Mouse (Mus musculus): ENCODE data around the gene Filip1l. TPM values are rescaled to one million over a fixed set of nuclear protein-coding genes. Genes with fewer than 3 reads are reported as not detected.
"Not testable (repeated sequence)": the region's sequence is repeated elsewhere in the genome, so short reads cannot be mapped to it uniquely, and the experiment has no call there.

Filip1l gene
- total RNA-seq, 2 experiments from 2014 or later = 3.1 to 3.9 TPM

- no peak for DNase-seq (ENCODE audit: extremely low spot score in 1 of 2, low spot score in 1 of 2)
These were observed 3.2 kb upstream of the Filip1l start for GRCm38 (mm10) chr16:57349689-57350088.

DNA sequence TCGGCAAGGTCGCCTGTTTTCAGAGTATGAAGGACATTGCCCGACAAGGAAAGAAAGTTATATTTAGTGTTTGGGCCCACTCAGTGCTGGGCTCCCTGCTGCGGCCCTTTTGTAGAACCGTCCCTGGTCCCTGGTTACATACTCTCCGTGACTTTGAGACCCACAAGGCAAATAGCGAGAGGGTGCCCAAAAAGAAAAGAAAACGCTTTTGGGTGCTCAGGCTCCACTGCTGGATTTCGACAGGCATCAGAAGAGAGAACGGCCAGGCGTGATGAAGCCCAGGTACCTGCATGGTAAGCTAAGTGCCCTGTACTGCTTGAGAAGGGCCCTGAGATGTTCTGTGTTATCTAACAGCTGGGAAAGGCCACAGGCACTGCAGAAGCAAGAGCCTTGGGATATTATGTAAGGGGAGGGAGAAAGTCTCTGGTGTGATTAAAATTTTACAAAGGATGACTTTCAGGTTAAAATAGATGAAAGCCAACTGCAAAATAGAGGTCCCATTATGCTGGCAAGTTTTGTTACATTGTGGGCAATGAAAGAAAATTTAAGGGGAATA lies 351 bp downstream of the Filip1l start:
- DNase-seq (ENCODE audit: extremely low spot score in 1 of 2, low spot score in 1 of 2) = no peak

GRCm38 (mm10) chr16:57353932-57354331 lies 1.0 kb downstream of the Filip1l start:
- DNase-seq (ENCODE audit: extremely low spot score in 1 of 2, low spot score in 1 of 2) = no peak

DNA sequence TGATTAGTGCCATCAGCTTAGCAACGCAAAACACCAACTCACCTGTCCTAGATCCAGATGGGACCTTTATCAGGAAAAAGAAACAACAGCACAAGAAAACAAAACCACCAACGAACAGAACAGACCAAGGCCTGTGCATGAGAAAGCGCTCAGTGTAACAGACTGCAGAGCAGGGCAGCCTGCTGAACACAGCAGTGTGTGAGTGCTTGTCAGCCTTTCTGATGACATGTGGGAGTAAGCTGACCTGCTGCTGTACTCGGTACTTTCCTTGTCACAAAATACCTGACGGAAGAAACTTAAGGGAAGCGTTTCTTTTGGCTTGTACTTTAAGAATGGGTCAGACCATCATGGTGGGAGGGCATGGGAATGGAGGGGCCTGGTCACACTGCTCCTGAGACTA lies 3.6 kb downstream of the Filip1l start:
- DNase-seq (ENCODE audit: extremely low spot score in 1 of 2, low spot score in 1 of 2) = no peak

GRCm38 (mm10) chr16:57357011-57357410 lies 4.1 kb downstream of the Filip1l start:
- DNase-seq (ENCODE audit: extremely low spot score in 1 of 2, low spot score in 1 of 2) = no peak

DNA sequence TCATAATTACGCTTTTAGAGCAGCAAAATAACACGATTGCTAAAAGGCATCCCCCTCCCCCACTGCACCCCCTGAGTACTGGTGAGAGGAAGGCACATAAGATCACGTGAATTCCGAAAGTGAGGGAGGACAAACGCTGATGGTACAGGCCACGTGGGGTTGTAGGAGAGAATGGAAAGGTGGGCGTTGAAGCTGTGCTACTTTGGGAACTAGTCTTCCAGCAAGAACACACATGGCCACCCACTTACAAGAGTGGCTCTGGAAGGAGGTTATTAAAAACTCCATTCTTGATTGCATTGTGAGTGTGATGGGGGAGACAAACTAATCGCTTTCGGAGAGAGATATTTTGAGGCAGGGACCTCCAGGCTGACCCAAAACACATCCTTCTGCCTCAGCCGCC lies 6.4 kb downstream of the Filip1l start:
- DNase-seq (ENCODE audit: extremely low spot score in 1 of 2, low spot score in 1 of 2) = no peak

DNA sequence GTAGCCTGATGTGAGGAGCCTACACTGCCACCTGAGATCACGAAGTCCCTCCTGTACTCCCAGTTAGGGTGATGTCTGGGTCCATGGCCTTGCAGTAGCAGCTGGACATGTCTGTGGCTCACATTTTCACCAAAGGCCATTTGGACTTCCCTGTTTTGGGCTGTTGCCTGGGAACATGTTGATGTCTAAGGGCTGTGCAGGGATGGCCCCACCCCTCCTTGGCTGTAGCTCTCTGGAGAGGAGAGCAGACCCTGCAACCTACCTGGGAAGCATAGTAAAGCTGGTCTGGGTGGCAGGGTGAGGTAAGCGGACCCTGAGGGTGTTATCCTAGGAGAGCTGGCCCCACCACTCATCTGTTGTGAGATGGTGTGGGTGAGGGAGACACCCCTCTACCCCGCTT lies 7.9 kb downstream of the Filip1l start:
- DNase-seq (ENCODE audit: extremely low spot score in 1 of 2, low spot score in 1 of 2) = no peak

DNA sequence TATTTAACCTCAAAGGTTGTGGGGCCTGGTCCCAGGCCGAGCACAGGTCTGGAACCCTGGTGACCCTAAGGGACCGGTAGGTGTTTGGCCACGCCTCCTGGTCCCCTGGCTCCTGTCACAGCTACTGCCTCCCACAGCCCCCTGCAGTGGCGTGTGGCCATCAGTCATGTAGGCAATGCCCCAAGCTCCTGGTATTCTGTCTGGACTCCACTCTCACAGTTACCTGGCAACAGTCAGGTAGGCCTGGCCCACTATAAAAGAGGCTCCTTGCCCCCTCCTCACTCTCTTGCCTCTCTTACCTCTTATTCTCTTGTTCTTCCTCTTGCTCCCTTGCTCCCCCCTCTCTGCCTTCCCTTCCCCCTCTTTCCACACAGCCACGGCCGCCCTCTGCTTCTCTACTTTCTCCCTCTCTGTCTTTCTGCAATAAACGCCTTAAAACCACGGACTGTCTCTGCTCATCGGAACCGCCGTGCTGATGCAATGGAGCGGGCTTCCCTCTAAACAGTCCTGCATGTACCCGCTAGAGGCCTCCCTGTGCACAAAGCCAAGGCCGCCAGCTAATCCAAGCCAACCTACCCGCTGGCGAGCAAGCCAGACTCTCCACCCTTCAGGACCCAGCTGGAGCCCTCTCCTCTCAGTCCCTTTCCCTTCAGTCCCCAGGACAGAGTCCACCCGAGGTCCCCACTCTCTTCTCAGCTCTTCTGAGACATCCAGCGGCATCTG lies 9.9 kb downstream of the Filip1l start:
- DNase-seq (ENCODE audit: extremely low spot score in 1 of 2, low spot score in 1 of 2) = peak; percentile 26 to 38

- no peak for DNase-seq (ENCODE audit: extremely low spot score in 1 of 2, low spot score in 1 of 2)
These were observed 11.6 kb downstream of the Filip1l start for GRCm38 (mm10) chr16:57364498-57364897.

DNA sequence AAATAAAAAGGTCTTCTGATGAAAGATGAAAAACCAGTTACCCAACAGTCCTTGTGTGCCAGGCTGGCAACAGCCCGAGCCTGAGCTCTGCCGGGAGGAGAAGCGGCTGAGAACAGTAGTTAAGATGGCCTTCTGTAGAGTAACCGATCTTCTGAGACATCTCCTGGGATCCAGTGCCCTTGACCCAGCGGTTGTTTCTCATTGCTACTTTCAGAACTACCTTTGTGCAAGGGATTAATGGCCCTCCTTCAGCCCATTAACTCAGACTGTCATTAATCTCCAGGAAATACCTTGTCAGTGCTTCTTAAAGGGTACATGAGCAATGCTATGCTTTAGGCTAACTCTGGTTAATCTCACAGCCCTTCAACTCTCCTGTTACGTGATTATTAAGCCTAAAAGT lies 13.2 kb downstream of the Filip1l start:
- no peak for DNase-seq (ENCODE audit: extremely low spot score in 1 of 2, low spot score in 1 of 2)

DNA sequence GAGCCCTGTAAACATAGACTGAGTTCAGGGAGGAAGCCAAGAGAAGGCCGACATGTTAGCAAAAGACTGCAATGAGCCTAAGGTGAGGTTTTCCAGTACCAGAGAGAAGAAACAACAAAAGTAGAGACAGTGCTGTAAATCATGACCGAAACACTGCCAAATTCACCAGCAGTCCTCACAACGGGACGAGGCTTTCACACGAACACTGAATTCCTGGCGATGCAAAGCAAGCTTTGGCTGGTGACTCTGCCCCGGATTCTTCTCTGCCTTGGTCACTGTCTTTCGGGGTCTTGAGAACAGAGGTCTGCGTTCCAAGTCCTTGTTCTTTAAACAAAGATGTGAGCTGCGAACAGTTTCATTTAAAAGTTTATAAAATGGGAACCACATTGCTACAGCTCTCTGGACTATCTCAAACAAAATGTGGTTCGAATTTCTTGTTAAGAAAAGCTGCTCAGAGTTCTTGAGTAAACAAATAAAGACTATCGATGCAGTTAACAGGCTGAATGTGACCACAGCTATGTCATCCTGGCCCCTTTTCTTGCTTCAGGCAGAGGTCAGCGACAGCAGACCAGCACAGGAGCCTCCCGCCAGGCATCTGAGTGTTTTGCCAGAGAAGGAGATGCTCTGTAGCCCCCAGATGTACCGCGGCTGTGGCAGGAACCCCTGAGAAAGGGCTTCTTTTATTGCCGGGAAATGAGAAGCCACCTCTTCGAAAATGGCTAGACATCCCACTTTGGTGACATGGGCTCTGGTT lies 14.2 kb downstream of the Filip1l start:
- no peak for DNase-seq (ENCODE audit: extremely low spot score in 1 of 2, low spot score in 1 of 2)

- no peak for DNase-seq (ENCODE audit: extremely low spot score in 1 of 2, low spot score in 1 of 2)
These were observed 17.1 kb downstream of the Filip1l start for GRCm38 (mm10) chr16:57369846-57370496.

DNA sequence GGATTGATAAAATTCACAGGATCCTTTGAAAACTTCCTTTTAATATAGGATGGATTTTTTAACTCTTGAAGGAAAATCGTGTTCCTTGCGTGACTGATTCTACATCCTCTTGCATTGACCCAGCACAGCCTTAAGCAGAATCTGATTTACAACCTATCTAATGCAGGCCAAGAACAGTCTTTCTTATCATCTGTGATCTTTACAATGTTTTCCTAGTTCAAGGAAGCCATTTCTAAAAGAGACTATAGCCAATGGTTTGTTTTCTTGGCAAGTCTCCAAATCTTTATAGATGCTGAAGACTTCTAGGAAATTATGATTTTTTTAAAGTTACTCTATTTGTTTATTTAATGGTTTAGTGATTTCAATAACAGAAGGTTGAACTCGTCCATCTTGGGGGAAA lies 19.3 kb downstream of the Filip1l start:
- DNase-seq (ENCODE audit: extremely low spot score in 1 of 2, low spot score in 1 of 2) = no peak

DNA sequence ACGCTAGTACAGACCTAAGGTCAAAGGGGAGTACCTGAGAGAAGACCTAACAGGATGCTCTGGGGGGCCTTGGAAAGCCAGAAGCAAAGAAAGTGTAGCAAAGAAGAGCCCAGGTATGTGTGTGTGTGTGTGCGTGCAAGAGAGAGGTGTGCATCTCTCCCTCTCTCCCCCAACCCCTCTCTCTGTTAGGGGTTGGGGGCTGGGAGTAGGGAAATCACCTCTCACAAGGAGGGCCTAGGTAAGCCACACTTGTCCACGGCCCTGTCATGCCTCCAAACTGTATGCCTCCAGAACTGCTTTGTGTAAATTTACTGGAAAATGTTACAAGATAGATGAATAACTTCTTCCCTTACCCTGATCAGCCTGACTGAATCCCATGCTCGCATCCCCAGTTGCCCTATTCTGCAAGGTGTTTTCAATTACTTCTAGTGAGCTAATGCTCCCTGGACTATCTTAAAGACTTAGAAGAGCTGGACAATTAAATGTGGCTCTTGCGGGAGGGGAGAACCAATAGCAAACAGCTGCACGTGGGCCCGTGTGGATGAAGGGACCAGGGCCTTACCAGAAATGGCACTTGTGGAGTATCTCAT lies 22.4 kb downstream of the Filip1l start:
- no peak for DNase-seq (ENCODE audit: extremely low spot score in 1 of 2, low spot score in 1 of 2)

GRCm38 (mm10) chr16:57378631-57379330 lies 25.9 kb downstream of the Filip1l start:
- DNase-seq (ENCODE audit: extremely low spot score in 1 of 2, low spot score in 1 of 2) = no peak

- DNase-seq (ENCODE audit: extremely low spot score in 1 of 2, low spot score in 1 of 2) = no peak
These were observed 30.5 kb downstream of the Filip1l start for GRCm38 (mm10) chr16:57383266-57383971.

DNA sequence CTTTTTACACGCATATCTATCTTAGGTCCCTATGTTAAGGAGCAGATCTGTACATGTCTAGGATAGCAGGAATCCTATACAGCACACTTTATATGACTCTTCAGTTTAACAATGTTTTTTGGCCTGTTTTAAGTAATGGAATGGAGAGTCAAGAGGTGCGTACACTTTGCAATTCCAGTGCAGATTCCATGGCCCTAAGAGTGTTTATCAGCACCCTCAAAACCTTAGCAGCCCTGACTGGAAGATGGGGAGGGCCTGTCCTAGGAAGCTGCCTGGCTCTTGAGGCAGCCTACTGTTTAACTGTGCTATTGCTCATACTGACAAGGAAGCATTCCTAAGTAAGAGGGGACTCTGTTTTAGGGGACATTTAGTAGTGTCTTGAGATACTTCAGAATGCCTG lies 31.4 kb downstream of the Filip1l start:
- DNase-seq (ENCODE audit: extremely low spot score in 1 of 2, low spot score in 1 of 2) = no peak

GRCm38 (mm10) chr16:57389566-57390251 lies 36.8 kb downstream of the Filip1l start:
- peak in 1 of 2 experiments; percentile 24 for DNase-seq (ENCODE audit: extremely low spot score in 1 of 2, low spot score in 1 of 2)

DNA sequence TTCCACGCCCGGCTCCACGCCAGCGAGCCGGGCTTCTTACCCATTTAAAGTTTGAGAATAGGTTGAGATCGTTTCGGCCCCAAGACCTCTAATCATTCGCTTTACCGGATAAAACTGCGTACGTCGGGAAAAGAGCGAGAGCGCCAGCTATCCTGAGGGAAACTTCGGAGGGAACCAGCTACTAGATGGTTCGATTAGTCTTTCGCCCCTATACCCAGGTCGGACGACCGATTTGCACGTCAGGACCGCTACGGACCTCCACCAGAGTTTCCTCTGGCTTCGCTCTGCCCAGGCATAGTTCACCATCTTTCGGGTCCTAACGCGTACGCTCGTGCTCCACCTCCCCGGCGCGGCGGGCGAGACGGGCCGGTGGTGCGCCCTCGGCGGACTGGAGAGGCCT lies 38.3 kb downstream of the Filip1l start:
- not testable (repeated sequence) for DNase-seq (ENCODE audit: extremely low spot score in 1 of 2, low spot score in 1 of 2)
